Mouse (Mus musculus) intestine, embryonic 16.5 days (tissue): ENCODE measurements around the gene Hoxb6. TPM values are rescaled to one million over a fixed set of nuclear protein-coding genes. Genes with fewer than 3 reads are reported as not detected.
A peak's percentile ranks its signal among the peaks of the same experiment; 100 is the strongest.

Experiments used
- ATAC-seq: fragments of 200-750 bp; cut with Nextera tagmentation; 2 replicates; pipeline ENCODE4 v1.8.0; 2017; ENCODE audit warnings: moderate TSS enrichment, moderate library complexity
- H3K27ac ChIP-seq: fragments of 300-500 bp; sonication (generic); 2 replicates; pipeline ENCODE4 v1.5.1; 2014; ENCODE audit warnings: mild to moderate bottlenecking, low read length
- H3K27me3 ChIP-seq: fragments of 300-500 bp; sonication (generic); replicated peaks from 2 replicates; pipeline ENCODE4 v1.6.1; 2014; ENCODE audit warnings: low read length, control low read depth, mixed read lengths; ENCODE audit not compliant: control insufficient read depth, insufficient read depth
- H3K36me3 ChIP-seq: fragments of 300-500 bp; sonication (generic); 2 replicates; pipeline ENCODE4 v1.6.1; 2014; ENCODE audit warnings: low read length, control low read depth; ENCODE audit not compliant: control insufficient read depth, insufficient read depth
- H3K4me1 ChIP-seq: fragments of 300-500 bp; sonication (generic); 2 replicates; pipeline ENCODE4 v1.6.1; 2014; ENCODE audit warnings: low read length, control low read depth, mixed read lengths; ENCODE audit not compliant: control insufficient read depth, insufficient read depth
- H3K4me2 ChIP-seq: fragments of 300-500 bp; sonication (generic); 2 replicates; pipeline ENCODE4 v1.6.1; 2014; ENCODE audit warnings: low read depth, low read length, control low read depth
- H3K4me3 ChIP-seq: fragments of 300-500 bp; sonication (generic); 2 replicates; pipeline ENCODE4 v1.5.1; 2014; ENCODE audit warnings: mild to moderate bottlenecking, low read length
- H3K9ac ChIP-seq: fragments of 300-500 bp; sonication (generic); 2 replicates; pipeline ENCODE4 v1.6.1; 2014; ENCODE audit warnings: low read depth, low read length
- H3K9me3 ChIP-seq: fragments of 300-500 bp; sonication (generic); 2 replicates; pipeline ENCODE4 v1.6.1; 2016; ENCODE audit warnings: low read length, control low read depth; ENCODE audit not compliant: control insufficient read depth
- WGBS: fragments of 180-500 bp; shearing (Covaris S2); extraction: QIAGEN DNeasy Blood & Tissue Kit; methylation state at CpG from one replicate; pipeline ENCODE4 v1.1.7; 2014; 5-methylcytosine and 5-hydroxymethylcytosine counted together
- polyA plus RNA-seq: library from polyadenylated mRNA; unstranded; fragments of >200 nt; fragmentation: Nextera tagmentation; extraction: Ambion mirVana; gene quantifications from 2 replicates; pipeline ENCODE4 v1.2.1, GENCODE M21; 2015

The Hoxb6 gene
- polyA plus RNA-seq, 1 experiment from 2014 or later, result 11.1 TPM

DNA sequence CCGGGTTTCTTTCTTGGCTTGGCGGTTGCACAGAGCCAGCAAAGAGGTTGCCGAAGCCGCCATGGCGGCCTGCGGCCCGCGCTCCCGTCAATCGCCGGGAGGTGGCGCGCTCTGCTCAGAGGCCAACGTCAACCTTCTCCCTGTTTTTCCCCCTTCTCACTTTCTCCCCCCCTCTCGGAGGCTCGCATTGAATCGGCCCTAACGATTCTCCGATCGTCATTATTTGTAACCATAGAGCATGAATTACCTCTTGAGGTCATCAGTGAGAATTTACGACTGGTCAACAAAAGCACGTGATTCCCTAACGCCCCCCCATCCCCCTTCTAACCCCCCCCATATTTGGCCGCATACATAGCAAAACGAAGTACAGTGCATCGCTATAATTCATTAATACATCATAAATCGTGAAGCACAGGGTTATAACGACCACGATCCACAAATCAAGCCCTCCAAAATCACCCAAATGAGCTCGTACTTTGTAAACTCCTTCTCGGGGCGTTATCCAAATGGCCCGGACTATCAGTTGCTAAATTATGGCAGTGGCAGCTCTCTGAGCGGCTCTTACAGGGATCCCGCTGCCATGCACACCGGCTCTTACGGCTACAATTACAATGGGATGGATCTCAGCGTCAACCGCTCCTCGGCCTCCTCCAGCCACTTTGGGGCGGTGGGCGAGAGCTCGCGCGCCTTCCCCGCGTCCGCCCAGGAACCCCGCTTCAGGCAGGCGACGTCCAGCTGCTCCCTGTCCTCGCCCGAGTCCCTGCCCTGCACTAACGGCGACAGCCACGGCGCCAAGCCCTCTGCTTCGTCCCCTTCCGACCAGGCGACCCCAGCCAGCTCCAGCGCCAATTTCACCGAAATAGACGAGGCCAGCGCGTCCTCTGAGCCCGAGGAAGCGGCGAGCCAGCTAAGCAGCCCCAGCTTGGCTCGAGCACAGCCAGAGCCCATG, 11.1 kb downstream of the Hoxb6 start, which contains the start of gene Hoxb5:
Hoxb5 (plus strand) TSS at position 186 of the 949 bp plus-strand sequence.
- ATAC-seq, result peak; percentile 39
- H3K4me1 ChIP-seq, result peaks cover 21% of the 10 kb centered on the region

DNA sequence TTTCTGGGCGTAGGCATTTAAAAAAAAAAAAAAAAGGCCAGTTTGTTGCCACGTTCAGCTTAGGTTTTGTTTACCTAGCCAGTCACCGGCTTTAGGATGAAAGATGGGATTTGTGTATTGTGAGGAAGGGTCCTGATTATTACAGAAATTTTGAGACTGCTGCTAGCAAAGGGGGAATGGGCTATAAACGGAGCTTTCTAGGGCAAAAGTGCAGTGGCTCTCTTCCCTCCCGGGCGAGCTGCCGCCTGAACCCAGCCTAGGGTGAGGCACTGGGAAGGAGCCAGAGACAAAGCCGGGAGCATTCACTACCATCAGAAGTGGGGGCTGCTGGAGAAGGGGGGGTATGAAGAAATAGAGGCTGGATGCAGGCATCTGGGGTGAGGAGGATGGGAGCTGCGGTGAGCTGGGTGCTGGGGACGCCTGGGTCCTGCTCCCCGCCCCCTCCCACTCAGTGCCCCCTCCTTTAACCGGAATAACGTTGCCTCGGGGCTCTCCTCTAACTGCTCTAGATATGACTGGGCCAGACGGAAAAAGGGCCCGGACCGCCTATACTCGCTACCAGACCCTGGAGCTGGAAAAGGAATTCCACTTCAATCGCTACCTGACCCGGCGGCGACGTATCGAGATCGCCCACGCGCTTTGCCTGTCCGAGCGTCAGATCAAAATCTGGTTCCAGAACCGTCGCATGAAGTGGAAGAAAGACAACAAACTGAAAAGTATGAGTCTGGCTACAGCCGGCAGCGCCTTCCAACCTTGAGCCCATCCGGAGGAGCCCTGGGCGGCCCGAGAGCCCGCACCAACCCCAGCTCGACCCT, 12.3 kb downstream of the Hoxb6 start:
- peaks cover 20% of the 10 kb centered on the region for H3K27me3 ChIP-seq
- H3K4me1 ChIP-seq, result peaks cover 25% of the 10 kb centered on the region
- no peak for ATAC-seq
- H3K4me2 ChIP-seq, result peak overlapping the region; percentile 79
- H3K9ac ChIP-seq, result peak overlapping the region; percentile 81
- H3K9me3 ChIP-seq, result no peaks in the 10 kb centered on the region
- H3K36me3 ChIP-seq, result no peaks in the 10 kb centered on the region
- H3K27ac ChIP-seq, result peak overlapping the region; percentile 81
- peak overlapping the region; percentile 50 for H3K4me3 ChIP-seq
- WGBS, result 9% methylated on average over 38 of the region's 38 CpGs

More for the DNA sequence above, 11.1 kb downstream of the Hoxb6 start, which contains the start of gene Hoxb5:
- peak within 1 kb of the TSS; percentile 79 for H3K4me2 ChIP-seq
- peak within 1 kb of the TSS; percentile 50 for H3K4me3 ChIP-seq
- peak within 1 kb of the TSS; percentile 93 for H3K27ac ChIP-seq
- H3K36me3 ChIP-seq, result no peaks in the 10 kb centered on the region
- peak within 1 kb of the TSS; percentile 81 for H3K9ac ChIP-seq
- H3K9me3 ChIP-seq, result no peaks in the 10 kb centered on the region
- WGBS, result 3% methylated on average over 69 of the region's 69 CpGs
- H3K27me3 ChIP-seq, result peaks cover 27% of the 10 kb centered on the region

DNA sequence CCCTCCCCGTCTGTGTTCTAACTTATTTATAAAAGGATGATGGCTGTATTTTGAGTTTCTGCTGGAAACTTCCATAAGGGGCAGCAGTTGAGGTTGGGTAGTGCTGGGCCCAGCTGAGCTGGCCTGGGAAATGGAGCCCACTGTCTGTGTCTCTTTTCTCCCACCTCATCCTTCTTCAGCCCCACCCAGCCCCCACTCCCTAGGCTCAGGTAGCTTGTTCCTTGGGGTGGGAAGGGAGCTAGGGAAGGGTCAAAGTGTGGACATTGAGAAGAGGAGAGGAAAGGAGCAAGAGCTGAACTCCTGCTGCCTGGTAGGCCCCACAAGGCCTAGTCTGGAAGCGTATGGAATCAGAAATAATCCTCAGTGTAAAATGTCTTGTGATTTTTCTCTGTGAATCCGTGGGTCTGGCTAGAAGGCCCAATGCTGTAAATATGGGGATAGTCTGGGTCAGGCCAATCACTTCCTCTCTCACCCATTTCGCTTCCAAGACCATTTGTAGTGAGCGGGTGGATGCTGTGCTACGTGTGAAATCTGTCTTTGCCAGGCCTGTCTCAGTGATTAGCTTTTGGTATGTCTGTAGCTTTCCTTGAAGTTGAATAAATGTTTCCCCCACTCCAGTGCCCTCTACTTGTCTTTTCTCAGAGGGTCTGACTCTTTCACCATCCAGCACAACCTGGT, 13.4 kb downstream of the Hoxb6 start:
- 53% methylated on average over 6 of the region's 6 CpGs for WGBS
- H3K36me3 ChIP-seq, result no peaks in the 10 kb centered on the region
- peak overlapping the region; percentile 81 for H3K9ac ChIP-seq
- peak overlapping the region; percentile 50 for H3K4me3 ChIP-seq
- H3K9me3 ChIP-seq, result no peaks in the 10 kb centered on the region
- H3K27me3 ChIP-seq, result peaks cover 13% of the 10 kb centered on the region
- ATAC-seq, result no peak
- peak overlapping the region; percentile 79 for H3K4me2 ChIP-seq
- peaks cover 28% of the 10 kb centered on the region for H3K4me1 ChIP-seq
- H3K27ac ChIP-seq, result peak overlapping the region; percentile 81

DNA sequence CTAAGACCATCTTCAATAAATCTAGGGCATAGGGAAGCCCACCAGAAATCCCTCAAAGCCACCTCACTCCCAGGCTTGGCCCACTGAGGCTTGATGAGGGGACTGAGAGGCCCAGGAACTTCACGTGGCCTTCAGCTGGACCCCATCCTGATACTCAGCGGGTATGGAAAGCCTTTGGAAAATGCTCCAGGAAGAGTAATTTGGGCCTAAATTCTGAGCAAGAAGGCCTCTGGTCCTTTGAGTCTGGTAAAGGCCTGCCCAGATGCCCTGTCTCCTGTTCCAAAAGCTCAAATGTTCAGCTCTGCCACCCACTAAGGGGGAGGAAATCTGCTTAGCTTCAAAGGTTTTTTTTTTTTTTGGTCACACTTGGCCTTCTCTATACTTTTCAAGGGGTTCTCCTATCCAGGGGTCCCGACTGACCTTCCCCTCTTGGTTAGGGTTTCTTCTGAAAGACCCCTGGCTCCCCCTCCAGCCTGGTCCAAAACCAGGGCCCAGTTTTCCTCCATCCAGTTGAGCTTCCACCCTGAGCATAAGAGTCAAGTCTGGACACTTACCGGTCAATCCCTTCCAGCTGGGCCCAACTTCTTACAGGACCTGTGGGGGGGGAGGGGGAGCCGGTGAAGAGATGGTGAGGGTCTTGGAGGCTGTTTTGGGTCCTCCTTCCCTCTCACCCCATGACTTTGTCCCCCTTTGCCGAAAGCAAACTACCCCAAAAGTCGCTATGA, 14.1 kb downstream of the Hoxb6 start:
- Histone ChIP-seq H3K27me3 (peaks cover 8% of the 10 kb centered on the region; the same call in 1 of the 2 replicates), H3K27ac (peak overlapping the region; percentile 81), H3K4me3 (peak overlapping the region; percentile 50), H3K36me3 (no peaks in the 10 kb centered on the region), H3K4me1 (peaks cover 29% of the 10 kb centered on the region), H3K9me3 (no peaks in the 10 kb centered on the region), H3K4me2 (peak overlapping the region; percentile 79), H3K9ac (peak overlapping the region; percentile 81)
- 20% methylated on average over 7 of the region's 7 CpGs for WGBS
- no peak for ATAC-seq

DNA sequence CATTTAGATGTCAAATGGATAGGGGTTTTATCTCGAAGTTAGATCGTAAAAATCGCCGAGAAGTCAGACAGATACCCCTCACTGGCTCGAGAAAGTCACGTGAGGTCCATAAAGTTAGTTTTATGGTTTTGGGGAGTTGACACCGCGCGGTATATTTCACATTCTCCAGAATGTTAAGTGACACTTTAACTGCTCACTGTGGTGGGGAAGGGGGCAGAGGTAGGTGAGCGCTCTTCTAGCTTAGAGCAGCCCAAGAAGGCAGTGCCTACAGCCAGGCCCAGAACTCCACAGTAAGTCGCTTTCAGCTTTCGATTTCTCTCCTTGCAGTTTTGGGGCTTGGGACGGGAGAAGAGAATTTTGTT, 14.6 kb downstream of the Hoxb6 start:
- Histone ChIP-seq H3K36me3 (no peaks in the 10 kb centered on the region), H3K4me3 (peak overlapping the region; percentile 50), H3K27ac (peak overlapping the region; percentile 81), H3K9ac (peak overlapping the region; percentile 81), H3K27me3 (peaks cover 7% of the 10 kb centered on the region; the same call in 1 of the 2 replicates), H3K4me2 (peak overlapping the region; percentile 79), H3K4me1 (peaks cover 29% of the 10 kb centered on the region), H3K9me3 (no peaks in the 10 kb centered on the region)
- no peak for ATAC-seq
- 11% methylated on average over 13 of the region's 13 CpGs for WGBS

DNA sequence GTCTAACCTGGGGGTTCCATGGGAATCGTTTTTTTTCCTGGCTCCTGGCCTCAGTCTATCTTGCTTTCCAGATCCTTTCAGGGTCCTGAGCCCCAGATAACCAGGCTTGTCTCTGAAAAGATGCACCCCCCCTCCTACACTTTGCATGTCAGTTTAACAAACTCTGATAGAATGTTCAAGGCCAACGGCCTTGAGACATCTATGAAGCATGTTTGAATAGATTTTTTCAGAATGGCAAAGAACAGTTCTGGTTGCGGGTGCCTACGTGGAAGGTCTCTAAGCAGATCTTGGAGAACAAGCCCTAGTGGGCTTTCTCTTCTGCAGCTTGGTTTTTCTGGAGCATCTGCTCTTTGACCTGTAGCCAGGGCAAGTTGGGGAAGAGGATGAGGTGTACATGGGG, 16.5 kb downstream of the Hoxb6 start:
- Histone ChIP-seq H3K4me3 (peak overlapping the region; percentile 50), H3K4me2 (peak overlapping the region; percentile 79), H3K27ac (peak overlapping the region; percentile 81), H3K9ac (peak overlapping the region; percentile 81), H3K36me3 (no peaks in the 10 kb centered on the region), H3K9me3 (no peaks in the 10 kb centered on the region), H3K27me3 (peaks cover 5% of the 10 kb centered on the region; the same call in 1 of the 2 replicates), H3K4me1 (peaks cover 30% of the 10 kb centered on the region)
- WGBS, result 27% methylated on average over 4 of the region's 4 CpGs
- ATAC-seq, result no peak

DNA sequence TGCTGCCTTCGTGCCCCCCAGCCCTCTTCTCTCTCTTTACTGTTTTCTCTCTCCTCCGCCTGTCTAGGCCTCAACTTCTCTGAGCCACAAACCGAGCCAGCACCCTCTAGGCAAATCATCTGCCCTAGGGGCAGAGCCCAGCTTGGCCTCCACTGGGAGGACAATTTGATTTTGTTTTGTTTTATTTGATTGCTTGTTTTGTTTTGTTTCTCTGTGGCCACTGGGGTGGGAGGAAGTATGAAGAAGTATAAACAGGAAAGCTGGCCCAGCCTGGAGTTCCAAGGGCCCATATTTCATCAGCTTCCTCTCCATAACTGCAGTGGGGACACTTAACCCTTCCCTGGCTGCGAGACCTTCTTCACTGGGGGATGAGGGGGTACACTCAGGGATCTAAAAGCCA, 17.0 kb downstream of the Hoxb6 start:
- Histone ChIP-seq H3K9me3 (no peaks in the 10 kb centered on the region), H3K4me2 (peak overlapping the region; percentile 79), H3K9ac (peak overlapping the region; percentile 81), H3K4me1 (peaks cover 30% of the 10 kb centered on the region), H3K36me3 (no peaks in the 10 kb centered on the region), H3K27me3 (peaks cover 5% of the 10 kb centered on the region; the same call in 1 of the 2 replicates), H3K4me3 (peak overlapping the region; percentile 50), H3K27ac (peak overlapping the region; percentile 81)
- ATAC-seq, result peak; percentile 45; the same call in 1 of the 2 replicates
- 25% methylated on average over 4 of the region's 4 CpGs for WGBS

DNA sequence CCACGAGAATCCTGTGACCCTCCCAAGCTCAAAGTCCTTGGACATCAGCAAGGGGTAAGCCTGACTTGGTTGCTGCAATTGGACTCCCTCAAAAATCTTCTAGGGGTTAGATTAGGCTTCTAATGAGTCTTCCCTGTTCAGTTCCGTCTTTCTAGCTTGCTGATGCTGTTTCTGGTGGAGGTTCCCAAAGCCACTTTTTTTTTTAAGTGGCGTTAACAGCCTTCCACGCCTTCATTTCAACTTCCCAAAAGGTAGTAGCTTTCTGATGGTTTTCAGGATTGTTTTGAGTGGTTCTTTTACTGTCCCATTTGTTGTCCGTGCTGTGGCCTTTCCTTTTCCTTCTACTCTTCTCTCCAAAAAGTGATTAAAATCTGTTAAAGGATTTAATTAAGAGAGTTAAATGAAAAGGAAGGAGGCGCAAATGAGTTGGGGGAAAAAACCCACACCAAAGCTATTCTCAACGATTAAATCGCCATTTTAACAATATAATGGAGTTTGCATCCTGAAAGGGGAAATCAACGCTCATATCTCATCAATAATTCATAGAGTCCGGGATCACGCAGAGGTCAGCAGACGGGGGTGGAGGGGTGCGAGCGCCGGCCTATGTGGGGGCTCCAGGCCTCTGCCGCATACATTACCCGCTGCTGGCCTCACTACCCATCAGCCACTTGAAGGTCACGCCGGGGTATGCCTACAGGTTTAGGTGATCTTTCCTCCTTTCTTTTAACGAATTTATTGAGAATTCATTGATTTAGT, 18.1 kb downstream of the Hoxb6 start:
- Histone ChIP-seq H3K36me3 (no peaks in the 10 kb centered on the region), H3K9ac (peak overlapping the region; percentile 81), H3K4me3 (peak overlapping the region; percentile 50), H3K4me1 (peaks cover 29% of the 10 kb centered on the region), H3K27me3 (peaks cover 4% of the 10 kb centered on the region; the same call in 1 of the 2 replicates), H3K4me2 (peak overlapping the region; percentile 79), H3K27ac (peak overlapping the region; percentile 81), H3K9me3 (no peaks in the 10 kb centered on the region)
- no peak for ATAC-seq
- 24% methylated on average over 20 of the region's 20 CpGs for WGBS
